Mouse (Mus musculus) CH12.LX (cell line): ENCODE data around the gene Tmem60. TPM values are rescaled to one million over a fixed set of nuclear protein-coding genes. Genes with fewer than 3 reads are reported as not detected.
A peak's percentile ranks its signal among the peaks of the same experiment; 100 is the strongest.

ENCODE experiments used
- DNase-seq: peaks from one replicate; pipeline ENCODE4 v3.0.0-alpha.2; 2013; ENCODE audit errors: extremely low read depth
- H3K27ac ChIP-seq: 2 replicates; pipeline ENCODE4 v1.5.1; 2012; ENCODE audit warnings: low read depth, mild to moderate bottlenecking, control low read depth, moderate library complexity; ENCODE audit not compliant: insufficient read depth
- H3K27me3 ChIP-seq: replicated peaks from 2 replicates; pipeline ENCODE3; 2012; ENCODE audit warnings: inconsistent platforms
- H3K36me3 ChIP-seq, 2 experiments: replicated peaks in 1 of 2; 2 replicates each; pipeline versions ENCODE3 to v1.6.1; 2012; ENCODE audit warnings: inconsistent platforms in 1 of 2, low read length in 1 of 2, mild to moderate bottlenecking in 1 of 2, mixed read lengths in 1 of 2, moderate library complexity in 1 of 2; ENCODE audit not compliant: control insufficient read depth in 1 of 2, insufficient read depth in 1 of 2
- H3K4me1 ChIP-seq, 2 experiments: 2 replicates each; pipeline ENCODE4 v1.6.1; 2012; ENCODE audit warnings: inconsistent platforms in 1 of 2, moderate library complexity in 1 of 2; ENCODE audit not compliant: insufficient read depth in 2 of 2, control insufficient read depth in 1 of 2
- H3K4me2 ChIP-seq: 2 replicates; pipeline ENCODE4 v1.6.1; 2012; ENCODE audit warnings: low read depth, mild to moderate bottlenecking, control low read depth; ENCODE audit not compliant: poor library complexity, insufficient read depth, severe bottlenecking
- H3K4me3 ChIP-seq, 3 experiments: fragments of 150-350 bp in 1 of 3; sonication (generic) in 1 of 3; replicated peaks in 1 of 3; 2 replicates each; pipeline versions ENCODE3 to v1.5.1; 2011 to 2012; ENCODE audit warnings: low read depth in 2 of 3, low read length in 2 of 3, mild to moderate bottlenecking in 2 of 3, moderate library complexity in 2 of 3, control low read depth in 1 of 3, improper control_type of control experiment in 1 of 3, inconsistent platforms in 1 of 3, mixed read lengths in 1 of 3; ENCODE audit not compliant: poor library complexity in 1 of 3
- H3K79me2 ChIP-seq: replicated peaks from 2 replicates; pipeline ENCODE4 v1.6.1; 2012; ENCODE audit warnings: mild to moderate bottlenecking, moderate library complexity; ENCODE audit not compliant: control insufficient read depth, poor library complexity, insufficient read depth, severe bottlenecking; ENCODE audit errors: extremely low read depth
- H3K9ac ChIP-seq: 2 replicates; pipeline ENCODE4 v1.6.1; 2012; ENCODE audit warnings: low read depth, mild to moderate bottlenecking, control low read depth, moderate library complexity; ENCODE audit not compliant: insufficient read depth
- H3K9me3 ChIP-seq: replicated peaks from 2 replicates; pipeline ENCODE3; 2012; ENCODE audit warnings: low read length, inconsistent platforms, mixed read lengths
- BHLHE40 ChIP-seq: IDR thresholded peaks from 2 replicates; pipeline ENCODE4 v1.6.1; 2011; ENCODE audit warnings: mild to moderate bottlenecking, low read depth, low read length, improper control_type of control experiment
- CTCF ChIP-seq, 2 experiments: IDR thresholded peaks in 1 of 2; conservative IDR thresholded peaks in 1 of 2; 2 replicates each; pipeline ENCODE4 v1.5.1; 2011 to 2012; ENCODE audit warnings: low read depth in 2 of 2, low read length in 2 of 2, improper control_type of control experiment in 1 of 2, inconsistent platforms in 1 of 2, mild to moderate bottlenecking in 1 of 2, moderate library complexity in 1 of 2
- E2F4 ChIP-seq: IDR thresholded peaks from 2 replicates; pipeline ENCODE4 v1.6.1; 2011; ENCODE audit warnings: low read depth, low read length, improper control_type of control experiment; ENCODE audit not compliant: insufficient replicate concordance
- ETS1 ChIP-seq: conservative IDR thresholded peaks from 2 replicates; pipeline ENCODE4 v1.6.1; 2012; ENCODE audit warnings: low read depth, mild to moderate bottlenecking, inconsistent platforms, low read length, improper control_type of control experiment, moderate library complexity
- GABPA ChIP-seq: IDR thresholded peaks from 2 replicates; pipeline ENCODE4 v1.6.1; 2012; ENCODE audit warnings: low read depth, low read length, improper control_type of control experiment, inconsistent platforms; ENCODE audit not compliant: insufficient replicate concordance
- HCFC1 ChIP-seq: IDR thresholded peaks from 2 replicates; pipeline ENCODE4 v1.6.1; 2012; ENCODE audit warnings: low read depth, mild to moderate bottlenecking, inconsistent platforms, low read length, improper control_type of control experiment
- IRF4 ChIP-seq: IDR thresholded peaks from 2 replicates; pipeline ENCODE4 v1.6.1; 2014; ENCODE audit warnings: low read depth, mild to moderate bottlenecking, inconsistent platforms, low read length, improper control_type of control experiment
- JUN ChIP-seq: IDR thresholded peaks from 2 replicates; pipeline ENCODE4 v1.6.1; 2011; ENCODE audit warnings: low read depth, mild to moderate bottlenecking, low read length, improper control_type of control experiment, moderate library complexity; ENCODE audit not compliant: insufficient read depth
- JUND ChIP-seq: conservative IDR thresholded peaks from 2 replicates; pipeline ENCODE4 v1.6.1; 2011; ENCODE audit warnings: low read depth, low read length, improper control_type of control experiment
- KAT2A ChIP-seq: IDR thresholded peaks from 2 replicates; pipeline ENCODE4 v1.6.1; 2012; ENCODE audit warnings: low read length, improper control_type of control experiment, inconsistent platforms; ENCODE audit not compliant: insufficient replicate concordance
- MAFK ChIP-seq: IDR thresholded peaks from 2 replicates; pipeline ENCODE4 v1.6.1; 2011; ENCODE audit warnings: low read length, improper control_type of control experiment; ENCODE audit not compliant: insufficient replicate concordance
- MAZ ChIP-seq: IDR thresholded peaks from 2 replicates; pipeline ENCODE4 v1.6.1; 2012; ENCODE audit warnings: low read depth, mild to moderate bottlenecking, inconsistent platforms, low read length, improper control_type of control experiment, moderate library complexity
- MEF2A ChIP-seq: IDR thresholded peaks from 2 replicates; pipeline ENCODE4 v1.6.1; 2014; ENCODE audit warnings: low read depth, mild to moderate bottlenecking, inconsistent platforms, low read length, improper control_type of control experiment, borderline replicate concordance
- MXI1 ChIP-seq: IDR thresholded peaks from 2 replicates; pipeline ENCODE4 v1.6.1; 2011; ENCODE audit warnings: mild to moderate bottlenecking, low read depth, low read length, improper control_type of control experiment
- MYC ChIP-seq: IDR thresholded peaks from 2 replicates; pipeline ENCODE4 v1.6.1; 2011; ENCODE audit warnings: low read depth, mild to moderate bottlenecking, improper control_type of control experiment, low read length
- NELFE ChIP-seq: IDR thresholded peaks from 2 replicates; pipeline ENCODE4 v1.6.1; 2011; ENCODE audit warnings: low read depth, low read length, improper control_type of control experiment
- NRF1 ChIP-seq: IDR thresholded peaks from 2 replicates; pipeline ENCODE4 v1.6.1; 2014; ENCODE audit warnings: low read depth, mild to moderate bottlenecking, inconsistent platforms, low read length, improper control_type of control experiment, moderate library complexity
- POLR2A ChIP-seq: IDR thresholded peaks from 2 replicates; pipeline ENCODE4 v1.6.1; 2011; ENCODE audit warnings: low read depth, mild to moderate bottlenecking, improper control_type of control experiment, low read length
- POLR2AphosphoS2 ChIP-seq: IDR thresholded peaks from 2 replicates; pipeline ENCODE4 v1.6.1; 2011; ENCODE audit warnings: low read depth, low read length, improper control_type of control experiment
- SIN3A ChIP-seq: IDR thresholded peaks from 2 replicates; pipeline ENCODE4 v1.6.1; 2012; ENCODE audit warnings: low read length, improper control_type of control experiment, inconsistent platforms
- SMC3 ChIP-seq: IDR thresholded peaks from 2 replicates; pipeline ENCODE4 v1.6.1; 2011; ENCODE audit warnings: low read depth, low read length, improper control_type of control experiment
- TBP ChIP-seq: conservative IDR thresholded peaks from 2 replicates; pipeline ENCODE4 v1.6.1; 2011; ENCODE audit warnings: low read depth, low read length, improper control_type of control experiment
- TCF12 ChIP-seq: IDR thresholded peaks from 2 replicates; pipeline ENCODE4 v1.6.1; 2014; ENCODE audit warnings: low read depth, mild to moderate bottlenecking, inconsistent platforms, low read length, improper control_type of control experiment
- UBTF ChIP-seq: IDR thresholded peaks from 2 replicates; pipeline ENCODE4 v1.6.1; 2012; ENCODE audit warnings: low read depth, mild to moderate bottlenecking, inconsistent platforms, low read length, improper control_type of control experiment, moderate library complexity
- USF2 ChIP-seq: conservative IDR thresholded peaks from 2 replicates; pipeline ENCODE4 v1.6.1; 2011; ENCODE audit warnings: low read depth, low read length, improper control_type of control experiment
- ZC3H11A ChIP-seq: IDR thresholded peaks from 2 replicates; pipeline ENCODE4 v1.6.1; 2012; ENCODE audit warnings: low read depth, mild to moderate bottlenecking, inconsistent platforms, low read length, improper control_type of control experiment
- ZKSCAN1 ChIP-seq: IDR thresholded peaks from 2 replicates; pipeline ENCODE4 v1.6.1; 2012; ENCODE audit warnings: low read depth, inconsistent platforms, low read length, improper control_type of control experiment, borderline replicate concordance
- ZMIZ1 ChIP-seq: IDR thresholded peaks from 2 replicates; pipeline ENCODE4 v1.6.1; 2012; ENCODE audit warnings: low read depth, mild to moderate bottlenecking, inconsistent platforms, low read length, improper control_type of control experiment
- dilution Hi-C: fragments of 300-500 bp; cut with MboI; formaldehyde crosslinking; loops from 2 replicates; pipeline ENCODE4 v1.14.3; 2020; ENCODE audit warnings: low sequenced_read_pairs; ENCODE audit not compliant: extremely low pct_unique_long_range_greater_than_20kb, extremely low pct_ligation_motif_present
- in situ Hi-C: fragments of 300-500 bp; cut with MboI; formaldehyde crosslinking; loops from 3 replicates; pipeline ENCODE4 v1.14.3; 2019; ENCODE audit warnings: low sequenced_read_pairs, low pct_ligation_motif_present, low pct_unique_long_range_greater_than_20kb, mixed read lengths
- polyA plus RNA-seq: library from polyadenylated mRNA; unstranded; fragments of >175 nt; gene quantifications from 2 replicates; pipeline ENCODE4 v1.2.1, GENCODE M21; 2012; ENCODE audit warnings: low read depth; ENCODE audit not compliant: insufficient read length
- total RNA-seq, 2 experiments: library from RNA; depleted of rRNA; stranded (reverse); fragments of 300-350 nt in 1 of 2; fragments of >200 nt in 1 of 2; gene quantifications; 2 replicates each; pipeline ENCODE4 v1.2.3; 2012 to 2014

Tmem60 gene
- total and polyA plus RNA-seq, 3 experiments: 12.9 to 35.4 (median 17.2) TPM

GRCm38 (mm10) chr5:20884036-20884620, 2.1 kb downstream of the Tmem60 start:
- Histone ChIP-seq H3K4me2 (peak overlapping the region; percentile 94; the same call in 1 of the 2 replicates), H3K79me2 (peaks cover 30% of the 10 kb centered on the region), H3K4me1 (peaks cover 7 to 25% of the 10 kb centered on the region in 2 experiments), H3K4me3 (no peak overlapping the region), H3K36me3 (peaks cover 3 to 28% of the 10 kb centered on the region in 2 experiments), H3K27ac (no peak overlapping the region), H3K9me3 (no peaks in the 10 kb centered on the region), H3K27me3 (no peaks in the 10 kb centered on the region), H3K9ac (no peak overlapping the region)
- TF ChIP-seq POLR2AphosphoS2 (no peak), NRF1 (no peak), ZC3H11A (no peak), MXI1 (no peak), TCF12 (no peak), JUND (no peak), ZMIZ1 (no peak), MEF2A (no peak), KAT2A (no peak), NELFE (no peak), TBP (no peak)
- in situ Hi-C loops: no loop called here
- dilution Hi-C loops: no loop called here
- no peak for DNase-seq

- TF ChIP-seq UBTF (no peak), ZMIZ1 (no peak), MYC (no peak), ZKSCAN1 (no peak), ETS1 (no peak), HCFC1 (no peak), GABPA (no peak), USF2 (no peak), MAZ (no peak), IRF4 (no peak), E2F4 (no peak), MAFK (no peak), SIN3A (no peak), ZC3H11A (no peak), SMC3 (no peak), BHLHE40 (no peak), JUN (no peak), POLR2A (no peak), POLR2AphosphoS2 (no peak), CTCF (conservative IDR thresholded peaks at IDR 0.05 in 1 of 2, IDR thresholded peaks at IDR 0.05 in 1 of 2; ENCODE audit: low read depth in 2 of 2, low read length in 2 of 2) (no peak)
- Histone ChIP-seq H3K9me3 (no peaks in the 10 kb centered on the region), H3K9ac (no peak overlapping the region), H3K27ac (no peak overlapping the region), H3K4me2 (no peak overlapping the region), H3K36me3 (peaks cover 33 to 70% of the 10 kb centered on the region in 2 experiments), H3K27me3 (no peaks in the 10 kb centered on the region), H3K4me1 (no peaks in the 10 kb centered on the region), H3K79me2 (no peaks in the 10 kb centered on the region), H3K4me3 (no peak overlapping the region)
- dilution Hi-C loops (no loop called here), in situ Hi-C loops (no loop called here)
- DNase-seq: no peak
Observed at GRCm38 (mm10) chr5:20897446-20898167, 15.6 kb downstream of the Tmem60 start.
